Mouse (Mus musculus) testis, adult 2 months (tissue): Measurements from ENCODE around the gene Atrnl1.

Experiments used
- CTCF ChIP-seq: fragments of 200-500 bp; IDR thresholded peaks from 2 replicates; pipeline ENCODE4 v1.5.1; 2012; ENCODE audit warnings: low read depth, mild to moderate bottlenecking, inconsistent platforms, low read length, moderate library complexity; ENCODE audit not compliant: control insufficient read depth, insufficient read depth, insufficient replicate concordance
- POLR2A ChIP-seq: fragments of 200-500 bp; IDR thresholded peaks from 2 replicates; pipeline ENCODE4 v1.6.1; 2012; ENCODE audit warnings: low read depth, mild to moderate bottlenecking, inconsistent platforms, low read length, moderate library complexity; ENCODE audit not compliant: control insufficient read depth

- TF ChIP-seq CTCF (no peak), POLR2A (no peak)
These were observed 466.1 kb downstream of the Atrnl1 start for GRCm38 (mm10) chr19:58076961-58077371.
